Mouse (Mus musculus): ENCODE measurements around the gene Rpp38.

GRCm38 (mm10) chr2:3356311-3356710, 23.9 kb upstream of the Rpp38 start:
- no peak for TF ChIP-seq USF1 (IDR thresholded peaks at IDR 0.05; ENCODE audit: low read depth)
- no peak for TF ChIP-seq POLR2A (IDR thresholded peaks at IDR 0.05; ENCODE audit: insufficient read length, low read depth)
- no peak for TF ChIP-seq E2F4 (IDR thresholded peaks at IDR 0.05; ENCODE audit: insufficient read depth)
- TF ChIP-seq CEBPB (IDR thresholded peaks at IDR 0.05; ENCODE audit: insufficient read depth, poor library complexity, severe bottlenecking): no peak
- no peak for TF ChIP-seq MYOD1 (IDR thresholded peaks at IDR 0.05; ENCODE audit: control insufficient read depth in 1 of 3, insufficient read length in 2 of 3, low read depth in 2 of 3)
- no peak for TF ChIP-seq TCF12 (IDR thresholded peaks at IDR 0.05; ENCODE audit: insufficient read depth, poor library complexity, severe bottlenecking)
- TF ChIP-seq MAX (IDR thresholded peaks at IDR 0.05; ENCODE audit: low read depth): no peak
- no peak for TF ChIP-seq MYOG (IDR thresholded peaks at IDR 0.05; ENCODE audit: control insufficient read depth in 1 of 3, insufficient read depth in 1 of 3, insufficient read length in 2 of 3, low read depth in 2 of 3)

Data from myocyte (in vitro differentiated cells).